ENCODE assay signal across 9 mouse cellular contexts in the genomic region with DNA sequence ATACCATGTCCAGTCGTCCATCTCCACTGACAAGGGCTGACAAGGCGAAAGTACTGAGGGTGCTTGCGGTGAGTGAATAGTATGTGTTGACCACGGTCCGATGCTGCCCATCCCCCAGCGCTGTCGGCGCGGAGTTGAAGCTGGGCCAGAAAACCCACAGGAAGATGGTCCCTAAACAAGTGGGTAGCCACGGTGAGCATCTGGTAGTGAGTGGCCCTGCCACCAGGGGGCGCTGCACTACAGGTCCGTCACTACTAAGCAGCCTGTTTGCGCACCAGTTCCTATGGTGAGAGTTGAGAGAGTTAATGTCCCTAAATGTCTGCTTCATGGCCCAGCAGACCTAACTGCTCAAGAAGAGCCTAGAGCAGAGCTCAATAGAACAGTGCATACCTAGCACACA. TPM values are rescaled to one million over a fixed set of nuclear protein-coding genes. Genes with fewer than 3 reads are reported as not detected.
DNase-seq lines count a peak whose midpoint lies in the region; ATAC-seq and TF ChIP-seq lines count a peak whose summit lies in the region.
"Had no signal": no experiment of that assay in that cellular context is flagged by ENCODE, and none has a peak within 500 bp of the region (broad histone marks: within the 10 kb centered on the region; RNA-seq: fewer than 3 reads in every experiment).

No protein-coding gene starts in this region.

- H3K4me1 ChIP-seq in kidney, embryonic 16.5 days (ENCODE audit: insufficient read depth, low read length): peaks cover 5% of the 10 kb centered on the region; the same call in 1 of the 2 replicates
- no peaks in the 10 kb centered on the region for H3K4me1 ChIP-seq in lung, embryonic 16.5 days (replicated peaks; ENCODE audit: control insufficient read depth, insufficient read depth, low read length)
- no peaks in the 10 kb centered on the region for H3K4me1 ChIP-seq in small intestine, adult 2 months (ENCODE audit: control insufficient read depth, insufficient read depth, insufficient read length, low read length)

- H3K79me3 ChIP-seq in C2C12 (ENCODE audit: low read depth): no peaks in the 10 kb centered on the region

- WGBS in kidney, embryonic 16.5 days: 17% methylated on average over 13 of the region's 13 CpGs
- WGBS in lung, embryonic 16.5 days: 21% methylated on average over 13 of the region's 13 CpGs
- WGBS in small intestine, adult 2 months: 20% methylated on average over 13 of the region's 13 CpGs

- peak; percentile 78 for DNase-seq in 3T3-L1 (ENCODE audit: low read depth, low spot score)
- DNase-seq in adrenal gland, postnatal 4 days (ENCODE audit: low spot score in 2 of 2): peak; percentile 50 to 65
- DNase-seq in yolk sac, embryonic 10.5 days (ENCODE audit: low spot score): peak; percentile 32

- TF ChIP-seq CTCF in C2C12 (IDR thresholded peaks at IDR 0.05; ENCODE audit: control insufficient read depth, insufficient read depth, insufficient read length): peak; percentile 96
- TF ChIP-seq CTCF in small intestine, adult 2 months (IDR thresholded peaks at IDR 0.05; ENCODE audit: extremely low read depth, insufficient read length, insufficient replicate concordance, low read depth, low read length): peak; percentile 86

- H3K27ac ChIP-seq in kidney, embryonic 16.5 days (ENCODE audit: low read length): no peak overlapping the region
- H3K27ac ChIP-seq in lung, embryonic 16.5 days (ENCODE audit: low read length): no peak overlapping the region
- no peak overlapping the region for H3K27ac ChIP-seq in small intestine, adult 2 months (ENCODE audit: insufficient read depth, low read depth, low read length)
- H3K27ac ChIP-seq: hindbrain, embryonic 15.5 days had no signal

- no peak for TF ChIP-seq POLR2A in small intestine, adult 2 months (IDR thresholded peaks at IDR 0.05; ENCODE audit: low read depth, low read length)

- H3ac ChIP-seq in C2C12 (ENCODE audit: control insufficient read depth, insufficient read length, low read depth): no peak overlapping the region

- no peaks in the 10 kb centered on the region for H3K79me2 ChIP-seq in C2C12 (ENCODE audit: control insufficient read depth, insufficient read depth)

- no peaks in the 10 kb centered on the region for H3K36me3 ChIP-seq in C2C12 (ENCODE audit: control insufficient read depth, insufficient read depth)
- H3K36me3 ChIP-seq in kidney, embryonic 16.5 days (ENCODE audit: insufficient read depth, low read length): no peaks in the 10 kb centered on the region
- no peaks in the 10 kb centered on the region for H3K36me3 ChIP-seq in lung, embryonic 16.5 days (ENCODE audit: control insufficient read depth, insufficient read depth, low read length)
- H3K36me3 ChIP-seq in small intestine, adult 2 months (ENCODE audit: control insufficient read depth, insufficient read depth, low read length): no peaks in the 10 kb centered on the region
- H3K36me3 ChIP-seq: hindbrain, embryonic 15.5 days had no signal

- 0 out of 2 replicates have a peak, but pooled peaks have one; percentile 53 for ATAC-seq in erythroblast, adult 5-6 weeks (replicated peaks; ENCODE audit: low FRiP score, poor library complexity, severe bottlenecking)
- 0 out of 2 replicates have a peak, but pooled peaks have one; percentile 9 for ATAC-seq in kidney, embryonic 16.5 days (ENCODE audit: low FRiP score, low TSS enrichment)
- ATAC-seq in lung, embryonic 16.5 days (ENCODE audit: low read depth): 0 out of 2 replicates have a peak, but pooled peaks have one; percentile 31

- H3K27me3 ChIP-seq in C2C12 (ENCODE audit: control insufficient read depth, insufficient read depth, insufficient read length): peaks cover 48% of the 10 kb centered on the region
- peaks cover 29% of the 10 kb centered on the region for H3K27me3 ChIP-seq in kidney, embryonic 16.5 days (ENCODE audit: insufficient read depth, low read length)
- H3K27me3 ChIP-seq in lung, embryonic 16.5 days (ENCODE audit: control insufficient read depth, insufficient read depth, low read depth, low read length): peaks cover 30% of the 10 kb centered on the region
- peaks cover 16% of the 10 kb centered on the region for H3K27me3 ChIP-seq in small intestine, adult 2 months (ENCODE audit: control insufficient read depth, insufficient read depth, low read length)
- H3K27me3 ChIP-seq: hindbrain, embryonic 15.5 days had no signal

- no peaks in the 10 kb centered on the region for H3K9me3 ChIP-seq in kidney, embryonic 16.5 days (ENCODE audit: low read length)
- no peaks in the 10 kb centered on the region for H3K9me3 ChIP-seq in lung, embryonic 16.5 days (ENCODE audit: control insufficient read depth, low read length)
- H3K9me3 ChIP-seq: hindbrain, embryonic 15.5 days had no signal

- H3K9ac ChIP-seq in kidney, embryonic 16.5 days (replicated peaks; ENCODE audit: low read length): no peak overlapping the region
- H3K9ac ChIP-seq in lung, embryonic 16.5 days (ENCODE audit: low read length): no peak overlapping the region
- H3K9ac ChIP-seq: hindbrain, embryonic 15.5 days had no signal

- H3K4me3 ChIP-seq in C2C12 (ENCODE audit: insufficient read depth, poor library complexity, severe bottlenecking): no peak overlapping the region
- H3K4me3 ChIP-seq in kidney, embryonic 16.5 days (ENCODE audit: low read length): no peak overlapping the region
- H3K4me3 ChIP-seq in lung, embryonic 16.5 days (ENCODE audit: low read length): no peak overlapping the region
- no peak overlapping the region for H3K4me3 ChIP-seq in small intestine, adult 2 months (ENCODE audit: low read depth, low read length)
- H3K4me3 ChIP-seq: hindbrain, embryonic 15.5 days had no signal

- H3K4me2 ChIP-seq in kidney, embryonic 16.5 days (replicated peaks; ENCODE audit: low read depth, low read length): no peak overlapping the region
- no peak overlapping the region for H3K4me2 ChIP-seq in lung, embryonic 16.5 days (ENCODE audit: low read depth, low read length)
- H3K4me2 ChIP-seq: hindbrain, embryonic 15.5 days had no signal

TF ChIP-seq in C2C12, 6 proteins besides CTCF, POLR2A, EP300 and RAD21:
- TF ChIP-seq MAX (IDR thresholded peaks at IDR 0.05) (no peak), CEBPB (IDR thresholded peaks at IDR 0.05; ENCODE audit: low read depth) (no peak), USF1 (IDR thresholded peaks at IDR 0.05; ENCODE audit: low read depth) (no peak), MYOG (IDR thresholded peaks at IDR 0.05; ENCODE audit: control insufficient read depth, extremely low read depth, insufficient read length) (no peak), MYOD1 (IDR thresholded peaks at IDR 0.05; ENCODE audit: control insufficient read depth, insufficient read length, low read depth) (no peak), FOSL1 (IDR thresholded peaks at IDR 0.05; ENCODE audit: insufficient read depth, low read length, poor library complexity, severe bottlenecking) (no peak)

RNA-seq across cellular contexts. Expression of a gene that starts 8.7 kb away (rescaled TPM):
- polyA plus RNA-seq in C2C12 (2012; fragmentation: generic; extraction: Trizol): not detected
- total RNA-seq in adrenal gland, postnatal 4 days (2021): 1 to 10 TPM; 2.2 to 3.8 TPM
- not detected in 2 replicates for total RNA-seq in erythroblast, adult 5-6 weeks (2015; ENCODE audit: low replicate concordance)
- total RNA-seq in erythroblast, adult 5-6 weeks (2017; ENCODE audit: low replicate concordance): not detected in 2 replicates
- 11.5 and 13.5 TPM in 2 replicates for polyA plus RNA-seq in kidney, embryonic 16.5 days (2015; fragmentation: Nextera tagmentation; extraction: Ambion mirVana)
- polyA plus RNA-seq in lung, embryonic 16.5 days (2015; fragmentation: Nextera tagmentation; extraction: Ambion mirVana): 0.69 and 1.0 TPM in 2 replicates
- polyA plus RNA-seq in small intestine, adult 2 months (2012; rRNA removed): 11.2 and 40.3 TPM in 2 replicates

RNA-seq across cellular contexts. Expression of a gene that starts 41.2 kb away (rescaled TPM):
- not detected for polyA plus RNA-seq in C2C12 (2012; fragmentation: generic; extraction: Trizol)
- total RNA-seq in adrenal gland, postnatal 4 days (2021): 1 to 10 TPM in 1 of 2 experiments, under 1 TPM in 1; 0.65 to 1.4 TPM
- total RNA-seq in erythroblast, adult 5-6 weeks (2015; ENCODE audit: low replicate concordance): not detected in 2 replicates
- not detected in 2 replicates for total RNA-seq in erythroblast, adult 5-6 weeks (2017; ENCODE audit: low replicate concordance)
- polyA plus RNA-seq in kidney, embryonic 16.5 days (2015; fragmentation: Nextera tagmentation; extraction: Ambion mirVana): 0.15 and 2.2 TPM in 2 replicates
- polyA plus RNA-seq in lung, embryonic 16.5 days (2015; fragmentation: Nextera tagmentation; extraction: Ambion mirVana): 0.20 and 0.23 TPM in 2 replicates
- not detected in 2 replicates for polyA plus RNA-seq in small intestine, adult 2 months (2012; rRNA removed)
- polyA plus RNA-seq: hindbrain, embryonic 15.5 days had no signal

RNA-seq across cellular contexts. Expression of a gene that starts 51.0 kb away (rescaled TPM):
- polyA plus RNA-seq in C2C12 (2012; fragmentation: generic; extraction: Trizol): 2.3 TPM
- 10 to 100 TPM in 1 of 2 experiments, 1 to 10 TPM in 1; 8.0 to 11.0 TPM for total RNA-seq in adrenal gland, postnatal 4 days (2021)
- 5.0 TPM in 1 of 2 replicates, not detected in the other for total RNA-seq in erythroblast, adult 5-6 weeks (2015; ENCODE audit: low replicate concordance)
- not detected in 2 replicates for total RNA-seq in erythroblast, adult 5-6 weeks (2017; ENCODE audit: low replicate concordance)
- polyA plus RNA-seq in kidney, embryonic 16.5 days (2015; fragmentation: Nextera tagmentation; extraction: Ambion mirVana): 12.3 and 15.3 TPM in 2 replicates
- 11.0 and 12.3 TPM in 2 replicates for polyA plus RNA-seq in lung, embryonic 16.5 days (2015; fragmentation: Nextera tagmentation; extraction: Ambion mirVana)
- polyA plus RNA-seq in small intestine, adult 2 months (2012; rRNA removed): 0.76 and 0.99 TPM in 2 replicates

RNA-seq across cellular contexts. Expression of a gene that starts 51.1 kb away (rescaled TPM):
- 628 TPM for polyA plus RNA-seq in C2C12 (2012; fragmentation: generic; extraction: Trizol)
- 100 to 1,000 TPM; 272 to 299 TPM for total RNA-seq in adrenal gland, postnatal 4 days (2021)
- total RNA-seq in erythroblast, adult 5-6 weeks (2015; ENCODE audit: low replicate concordance): 97.4 and 178 TPM in 2 replicates
- total RNA-seq in erythroblast, adult 5-6 weeks (2017; ENCODE audit: low replicate concordance): 48.6 and 66.1 TPM in 2 replicates
- polyA plus RNA-seq in kidney, embryonic 16.5 days (2015; fragmentation: Nextera tagmentation; extraction: Ambion mirVana): 575 and 599 TPM in 2 replicates
- 432 and 447 TPM in 2 replicates for polyA plus RNA-seq in lung, embryonic 16.5 days (2015; fragmentation: Nextera tagmentation; extraction: Ambion mirVana)
- polyA plus RNA-seq in small intestine, adult 2 months (2012; rRNA removed): 46.0 and 73.9 TPM in 2 replicates
